Comparison of ENCODE assay signal across 22 mouse cellular contexts in the genomic region with DNA sequence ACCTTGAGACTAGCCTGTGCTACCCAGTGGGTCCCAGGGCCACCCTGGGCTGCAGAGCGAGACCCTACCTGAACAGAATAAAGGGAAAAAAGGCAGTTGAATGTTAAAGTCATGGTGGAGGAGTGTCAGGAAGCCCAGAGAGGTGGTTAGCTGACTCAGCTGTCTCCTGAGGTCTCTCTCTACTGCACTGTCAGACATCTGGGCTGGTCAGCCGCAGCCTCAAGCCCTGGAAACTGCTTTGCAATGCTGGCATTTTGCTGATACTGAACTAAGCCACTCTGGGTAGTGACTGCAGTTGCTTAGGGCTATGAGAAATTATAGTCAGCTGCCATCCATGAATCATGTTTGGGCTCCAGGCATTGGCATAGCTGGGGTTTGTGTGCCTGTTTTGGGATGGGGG. TPM values are rescaled to one million over a fixed set of nuclear protein-coding genes. Genes with fewer than 3 reads are reported as not detected.
DNase-seq lines count a peak whose midpoint lies in the region; ATAC-seq and TF ChIP-seq lines count a peak whose summit lies in the region.
"Had no signal": no experiment of that assay in that cellular context is flagged by ENCODE, and none has a peak within 500 bp of the region (broad histone marks: within the 10 kb centered on the region; RNA-seq: fewer than 3 reads in every experiment).

No protein-coding gene starts in this region.

- H3K36me3 ChIP-seq in megakaryocyte, embryonic 14.5 days (replicated peaks; ENCODE audit: low read length) = peaks cover 87% of the 10 kb centered on the region
- H3K36me3 ChIP-seq in macrophage (ENCODE audit: inconsistent target) = no peaks in the 10 kb centered on the region

- POLR2A ChIA-PET in Patski (lab: Charles Lee) = no interaction called here

- H3K9me3 ChIP-seq in megakaryocyte, embryonic 14.5 days = no peaks in the 10 kb centered on the region
- H3K9me3 ChIP-seq: embryonic facial prominence, embryonic 12.5 days; forebrain, embryonic 12.5 days; heart, embryonic 10.5 days; hindbrain, embryonic 10.5 days had no signal

- 53% methylated on average over 2 of the region's 2 CpGs for WGBS in macrophage (ENCODE audit: missing documents)

- H3K4me3 ChIP-seq in megakaryocyte, embryonic 14.5 days (replicated peaks) = peak overlapping the region; percentile 26
- no peak overlapping the region for H3K4me3 ChIP-seq in macrophage (ENCODE audit: inconsistent target)
- H3K4me3 ChIP-seq: embryonic facial prominence, embryonic 12.5 days; forebrain, embryonic 12.5 days; heart, embryonic 10.5 days; hindbrain, embryonic 10.5 days had no signal

- H3K79me2 ChIP-seq in macrophage (ENCODE audit: inconsistent target) = no peaks in the 10 kb centered on the region

- peaks cover 85% of the 10 kb centered on the region for H3K4me1 ChIP-seq in megakaryocyte, embryonic 14.5 days
- H3K4me1 ChIP-seq: embryonic facial prominence, embryonic 12.5 days; hindbrain, embryonic 10.5 days had no signal

- H3K27ac ChIP-seq in macrophage = peak overlapping the region; percentile 38
- H3K27ac ChIP-seq: embryonic facial prominence, embryonic 12.5 days; forebrain, embryonic 12.5 days; hindbrain, embryonic 10.5 days; hindbrain, embryonic 14.5 days had no signal

- CTCF ChIA-PET in Patski (lab: Charles Lee) = no interaction called here

- in situ Hi-C loops in Patski (cut with MboI; ENCODE audit: low pct_unique_long_range_greater_than_20kb) = no loop called here

- TF ChIP-seq CTCF in Patski (IDR thresholded peaks at IDR 0.05) = no peak

- ATAC-seq in megakaryocyte, adult 5-6 weeks (ENCODE audit: poor library complexity, severe bottlenecking) = no peak
- ATAC-seq in Patski = peak; percentile 62
- ATAC-seq: forebrain, embryonic 16.5 days had no signal

- no peak for DNase-seq in Patski (ENCODE audit: low read depth, low spot score)
- DNase-seq in yolk sac, embryonic 10.5 days (ENCODE audit: low spot score) = peak; percentile 9
- no peak for DNase-seq in natural killer cell, adult 2 months (ENCODE audit: low spot score in 2 of 2)
- no peak for DNase-seq in cerebellum, postnatal 10 days
- DNase-seq in kidney, postnatal 25 days = no peak
- DNase-seq: adrenal gland, adult 2 months; adrenal gland, postnatal 25 days; cerebellum, adult 2 months; cerebellum, postnatal 14 days; gastrocnemius, postnatal 36 days; heart, adult 18-20 months; heart, postnatal 10 days; kidney, adult 11 months had no signal

- H3K27me3 ChIP-seq in megakaryocyte, embryonic 14.5 days (replicated peaks) = no peaks in the 10 kb centered on the region
- no peaks in the 10 kb centered on the region for H3K27me3 ChIP-seq in Patski
- H3K27me3 ChIP-seq: embryonic facial prominence, embryonic 12.5 days; forebrain, embryonic 12.5 days had no signal

RNA-seq across cellular contexts. Expression of gene Cpsf3, which starts 50.6 kb away (rescaled TPM):
- polyA plus RNA-seq in megakaryocyte, embryonic 14.5 days (2012; ENCODE audit: insufficient read depth, low replicate concordance) = 2.6 TPM in 1 of 2 replicates, not detected in the other
- 111 and 130 TPM in 2 replicates for total RNA-seq in megakaryocyte, adult 5-6 weeks (2015)
- total RNA-seq in megakaryocyte, adult 5-6 weeks (2017) = 68.0 and 82.5 TPM in 2 replicates
- polyA plus RNA-seq in Patski (2021) = 54.8 TPM
- total RNA-seq in macrophage (2018; cell fraction: chromatin; rRNA removed) = 100 to 1,000 TPM in 6 of 26 experiments, 10 to 100 TPM in 20; 13.2 to 105 (median 59.4) TPM
- total RNA-seq in macrophage (2018; cell fraction: cytosol; rRNA removed) = 10 to 100 TPM; 27.8 to 44.6 (median 38.7) TPM
- total RNA-seq in macrophage (2018; cell fraction: nucleus; rRNA removed) = 10 to 100 TPM; 14.5 to 96.3 (median 47.1) TPM
- 39.6 to 58.9 TPM (median 52.0 TPM) in 3 replicates for polyA plus RNA-seq in macrophage (2018)

RNA-seq across cellular contexts. Expression of gene Itgb1bp1, which starts 51.5 kb away (rescaled TPM):
- 4.4 and 19.5 TPM in 2 replicates for polyA plus RNA-seq in megakaryocyte, embryonic 14.5 days (2012; ENCODE audit: insufficient read depth, low replicate concordance)
- 47.5 and 50.9 TPM in 2 replicates for total RNA-seq in megakaryocyte, adult 5-6 weeks (2015)
- total RNA-seq in megakaryocyte, adult 5-6 weeks (2017) = 28.6 and 35.0 TPM in 2 replicates
- polyA plus RNA-seq in Patski (2021) = 62.4 TPM
- 10 to 100 TPM; 11.0 to 83.3 (median 35.0) TPM for total RNA-seq in macrophage (2018; cell fraction: chromatin; rRNA removed)
- 10 to 100 TPM; 33.5 to 62.3 (median 41.3) TPM for total RNA-seq in macrophage (2018; cell fraction: cytosol; rRNA removed)
- total RNA-seq in macrophage (2018; cell fraction: nucleus; rRNA removed) = 10 to 100 TPM; 17.4 to 57.7 (median 29.1) TPM
- 36.8 to 42.4 TPM (median 38.6 TPM) in 3 replicates for polyA plus RNA-seq in macrophage (2018)

Comparison
In these comparisons a context has a peak if more than half of its experiments do, and no peak if none do; other contexts are left out.
1. RNA of gene Cpsf3, which starts 50.6 kb away (polyA plus RNA-seq): 39.6 to 58.9 TPM in macrophage and 54.8 TPM in Patski (single experiment); 2.6 TPM in megakaryocyte, embryonic 14.5 days; every median in the first group is over 10 times any median in the second.